Mouse (Mus musculus) neural tube, embryonic 11.5 days (tissue): ENCODE results near the gene Iqck. TPM values are rescaled to one million over a fixed set of nuclear protein-coding genes. Genes with fewer than 3 reads are reported as not detected.

Experiments
- ATAC-seq: fragments of 200-750 bp; cut with Nextera tagmentation; 2 replicates; pipeline ENCODE4 v1.8.0; 2017; ENCODE audit warnings: moderate number of reproducible peaks, mild to moderate bottlenecking, moderate TSS enrichment, moderate library complexity; ENCODE audit not compliant: insufficient read depth, low FRiP score, low TSS enrichment
- DNase-seq: peaks from one replicate; pipeline ENCODE4 v3.0.0-alpha.2; 2015; ENCODE audit warnings: low spot score
- H3K27ac ChIP-seq: fragments of 300-500 bp; sonication (generic); 2 replicates; pipeline ENCODE4 v1.5.1; 2014; ENCODE audit warnings: low read depth, mild to moderate bottlenecking, low read length
- H3K27me3 ChIP-seq: fragments of 300-500 bp; sonication (generic); 2 replicates; pipeline ENCODE4 v1.6.1; 2014; ENCODE audit warnings: mild to moderate bottlenecking, low read length, mixed read lengths; ENCODE audit not compliant: control insufficient read depth, insufficient read depth
- H3K36me3 ChIP-seq: fragments of 300-500 bp; sonication (generic); 2 replicates; pipeline ENCODE4 v1.6.1; 2014; ENCODE audit warnings: mild to moderate bottlenecking, low read length, moderate library complexity, mixed read lengths; ENCODE audit not compliant: control insufficient read depth, insufficient read depth
- H3K4me1 ChIP-seq: fragments of 300-500 bp; sonication (generic); 2 replicates; pipeline ENCODE4 v1.6.1; 2014; ENCODE audit warnings: low read length, mixed read lengths; ENCODE audit not compliant: control insufficient read depth, insufficient read depth
- H3K4me2 ChIP-seq: fragments of 300-500 bp; sonication (generic); 2 replicates; pipeline ENCODE4 v1.6.1; 2014; ENCODE audit warnings: low read depth, mild to moderate bottlenecking, moderate library complexity
- H3K4me3 ChIP-seq: fragments of 300-500 bp; sonication (generic); 2 replicates; pipeline ENCODE4 v1.5.1; 2014; ENCODE audit warnings: low read depth, low read length
- H3K9ac ChIP-seq: fragments of 300-500 bp; sonication (generic); 2 replicates; pipeline ENCODE4 v1.6.1; 2014; ENCODE audit warnings: mild to moderate bottlenecking, low read length
- H3K9me3 ChIP-seq: fragments of 300-500 bp; sonication (generic); 2 replicates; pipeline ENCODE4 v1.6.1; 2016; ENCODE audit warnings: low read length; ENCODE audit not compliant: control insufficient read depth
- WGBS: fragments of 180-500 bp; shearing (Covaris S2); extraction: QIAGEN DNeasy Blood & Tissue Kit; methylation state at CpG from one replicate; pipeline ENCODE4 v1.1.7; 2014; 5-methylcytosine and 5-hydroxymethylcytosine counted together
- polyA plus RNA-seq: library from polyadenylated mRNA; unstranded; fragments of >200 nt; fragmentation: Nextera tagmentation; extraction: Ambion mirVana; gene quantifications from 2 replicates; pipeline ENCODE4 v1.2.1, GENCODE M21; 2014

Iqck gene
- polyA plus RNA-seq, 1 experiment from 2014 or later, result 2.9 TPM

DNA sequence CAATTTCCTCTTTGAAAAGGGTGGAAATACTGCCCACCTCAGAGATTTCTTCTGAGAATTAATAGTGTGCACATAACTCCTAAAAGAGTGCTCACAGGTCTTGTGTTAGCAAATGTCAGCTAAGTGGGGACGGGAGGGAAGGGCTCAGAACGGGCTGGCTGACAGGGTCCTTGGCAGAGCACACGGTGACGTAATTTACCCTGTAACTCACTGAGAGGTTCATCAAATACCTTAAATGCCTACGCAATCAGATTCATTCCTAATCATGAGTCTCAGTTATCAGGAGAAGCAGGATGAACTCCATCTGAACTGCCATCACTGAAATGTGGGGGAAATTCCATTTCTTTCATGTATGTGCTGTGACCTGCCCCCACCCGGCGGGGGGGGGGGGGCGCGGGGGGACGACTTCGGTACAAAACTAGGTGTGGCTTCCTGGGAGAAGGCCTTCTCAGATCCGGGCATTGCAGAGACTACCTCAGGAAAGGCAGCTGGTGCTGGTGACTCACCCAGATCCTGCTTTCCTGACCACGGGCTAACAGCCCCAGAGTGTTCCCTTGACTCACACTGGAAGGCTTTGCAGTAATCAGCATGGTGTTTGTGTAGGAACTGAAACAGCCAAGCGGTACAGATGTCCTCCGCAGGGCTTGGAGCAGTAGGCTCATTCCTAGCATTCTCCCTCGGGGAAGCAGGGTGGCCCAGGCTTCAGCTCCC is 74.2 kb downstream of the Iqck start:
- 41% methylated on average over 16 of the region's 16 CpGs for WGBS
- H3K36me3 ChIP-seq, result no peaks in the 10 kb centered on the region
- no peak overlapping the region for H3K9ac ChIP-seq
- no peak for ATAC-seq
- H3K27ac ChIP-seq, result no peak overlapping the region
- H3K9me3 ChIP-seq, result no peaks in the 10 kb centered on the region
- no peak for DNase-seq
- no peak overlapping the region for H3K4me3 ChIP-seq
- H3K27me3 ChIP-seq, result no peaks in the 10 kb centered on the region
- H3K4me1 ChIP-seq, result no peaks in the 10 kb centered on the region
- H3K4me2 ChIP-seq, result no peak overlapping the region

DNA sequence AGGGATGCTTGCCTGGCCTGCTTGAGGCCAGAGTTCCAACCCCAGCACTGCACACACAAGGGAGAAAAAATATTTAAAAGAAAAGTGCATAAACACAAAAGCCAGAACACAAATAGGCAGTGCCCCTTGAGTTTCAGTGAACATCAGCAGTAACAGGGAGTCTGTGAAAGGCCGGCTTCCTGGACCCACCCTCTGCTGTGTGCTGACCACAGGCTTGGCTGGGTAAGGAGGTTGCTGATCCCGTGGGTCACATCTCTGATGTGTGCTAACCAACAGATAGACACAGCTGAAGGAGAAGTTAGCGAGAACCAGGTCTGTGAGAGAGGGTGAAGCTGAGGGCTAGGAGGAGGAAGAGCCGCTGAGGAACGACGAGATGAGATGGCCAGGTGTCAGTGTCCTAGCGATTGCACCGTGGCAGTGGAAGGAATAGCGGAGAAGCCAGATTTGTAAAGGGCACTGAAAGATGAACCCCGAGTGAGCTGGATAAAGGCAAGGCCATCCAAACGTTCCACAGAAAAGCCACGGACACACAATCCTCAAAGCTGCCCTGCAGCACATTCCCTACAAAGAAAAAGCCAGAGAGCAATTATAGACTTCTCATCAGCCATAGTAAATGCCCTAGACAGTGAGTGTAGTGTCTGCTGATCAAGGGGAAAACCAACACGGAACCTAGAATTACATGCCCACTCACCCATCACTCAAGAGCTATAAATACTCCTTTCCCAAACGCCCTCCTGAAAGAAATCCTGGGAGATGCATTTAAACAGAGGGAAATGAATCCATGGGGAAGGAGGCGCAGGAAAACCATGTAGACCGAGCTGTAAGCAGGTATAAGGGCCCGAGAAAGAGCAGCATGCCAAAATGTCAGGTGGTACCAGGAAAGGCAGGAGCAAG is 76.2 kb downstream of the Iqck start:
- WGBS, result 83% methylated on average over 17 of the region's 17 CpGs
- ATAC-seq, result no peak
- H3K27ac ChIP-seq, result no peak overlapping the region

DNA sequence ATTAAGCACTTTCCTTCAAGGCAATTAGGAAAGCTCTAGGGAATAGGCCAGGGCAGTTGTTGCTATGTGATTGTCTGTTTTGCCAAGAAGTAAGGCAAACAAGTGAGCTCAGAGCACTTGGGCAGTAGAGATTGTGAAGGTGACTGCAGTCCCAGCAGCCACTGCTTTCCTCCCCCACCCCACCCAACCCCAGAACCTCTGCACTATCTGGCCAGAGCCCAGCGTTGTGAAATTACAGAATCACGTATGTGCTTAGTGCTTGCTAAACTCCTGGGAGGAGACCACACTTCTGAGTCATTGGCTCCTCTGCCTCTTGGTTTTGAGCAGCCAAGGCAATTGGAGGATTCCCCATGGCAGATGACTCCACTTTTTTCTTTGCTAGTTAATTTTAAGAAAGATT is 79.8 kb downstream of the Iqck start:
- ATAC-seq (no peak), DNase-seq (no peak)
- H3K36me3 ChIP-seq, result no peaks in the 10 kb centered on the region
- no peak overlapping the region for H3K9ac ChIP-seq
- WGBS, result 68% methylated on average over 2 of the region's 2 CpGs
- H3K9me3 ChIP-seq, result no peaks in the 10 kb centered on the region
- no peak overlapping the region for H3K4me3 ChIP-seq
- H3K4me1 ChIP-seq, result no peaks in the 10 kb centered on the region
- H3K4me2 ChIP-seq, result no peak overlapping the region
- H3K27ac ChIP-seq, result no peak overlapping the region
- H3K27me3 ChIP-seq, result no peaks in the 10 kb centered on the region

More for the DNA sequence above, 76.2 kb downstream of the Iqck start:
- no peak overlapping the region for H3K9ac ChIP-seq
- no peak for DNase-seq
- no peaks in the 10 kb centered on the region for H3K9me3 ChIP-seq
- H3K36me3 ChIP-seq, result no peaks in the 10 kb centered on the region
- no peak overlapping the region for H3K4me2 ChIP-seq
- H3K27me3 ChIP-seq, result no peaks in the 10 kb centered on the region
- H3K4me3 ChIP-seq, result no peak overlapping the region
- H3K4me1 ChIP-seq, result no peaks in the 10 kb centered on the region

- no peaks in the 10 kb centered on the region for H3K36me3 ChIP-seq
- no peaks in the 10 kb centered on the region for H3K4me1 ChIP-seq
- H3K27me3 ChIP-seq, result no peaks in the 10 kb centered on the region
- H3K27ac ChIP-seq, result no peak overlapping the region
- H3K4me3 ChIP-seq, result no peak overlapping the region
- DNase-seq, result no peak
- no peak overlapping the region for H3K4me2 ChIP-seq
- WGBS, result 32% methylated on average over 4 of the region's 4 CpGs
- no peak for ATAC-seq
- H3K9ac ChIP-seq, result no peak overlapping the region
- no peaks in the 10 kb centered on the region for H3K9me3 ChIP-seq
Observed at GRCm38 (mm10) chr7:118936844-118937243, 81.3 kb downstream of the Iqck start.

GRCm38 (mm10) chr7:118937469-118938387 is 82.2 kb downstream of the Iqck start:
- Histone ChIP-seq H3K9me3 (no peaks in the 10 kb centered on the region), H3K27me3 (no peaks in the 10 kb centered on the region), H3K4me2 (no peak overlapping the region), H3K27ac (no peak overlapping the region), H3K4me3 (no peak overlapping the region), H3K36me3 (no peaks in the 10 kb centered on the region), H3K9ac (no peak overlapping the region), H3K4me1 (no peaks in the 10 kb centered on the region)
- no peak for DNase-seq
- WGBS, result 76% methylated on average over 11 of the region's 11 CpGs
- ATAC-seq, result no peak

DNA sequence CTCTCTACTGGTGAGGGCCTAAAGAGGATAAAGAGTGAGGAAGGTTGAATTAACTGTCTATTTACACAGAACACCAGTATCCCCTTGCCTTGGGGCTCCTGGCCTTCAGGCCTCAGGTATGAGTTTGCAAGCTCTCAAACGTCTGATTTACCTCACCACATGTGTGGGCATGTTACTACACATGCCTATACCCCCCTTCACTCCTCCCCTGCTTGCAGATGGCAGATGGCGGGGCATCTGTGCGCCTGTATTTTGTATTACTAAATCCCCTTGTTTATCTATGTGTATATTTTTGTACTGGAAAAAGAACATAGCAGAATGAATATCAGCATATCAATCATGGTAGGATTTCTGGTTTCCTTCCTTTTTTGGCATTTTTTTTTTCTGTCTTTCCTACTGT is 86.7 kb downstream of the Iqck start:
- DNase-seq, result no peak
- Histone ChIP-seq H3K36me3 (no peaks in the 10 kb centered on the region), H3K9ac (no peak overlapping the region), H3K27me3 (no peaks in the 10 kb centered on the region), H3K9me3 (no peaks in the 10 kb centered on the region), H3K27ac (no peak overlapping the region), H3K4me1 (peaks cover 3% of the 10 kb centered on the region; the same call in 1 of the 2 replicates), H3K4me3 (no peak overlapping the region), H3K4me2 (no peak overlapping the region)
- 81% methylated on average over 3 of the region's 3 CpGs for WGBS
- ATAC-seq, result no peak

GRCm38 (mm10) chr7:118943170-118943569 is 87.6 kb downstream of the Iqck start:
- no peak overlapping the region for H3K4me2 ChIP-seq
- no peak overlapping the region for H3K4me3 ChIP-seq
- no peaks in the 10 kb centered on the region for H3K9me3 ChIP-seq
- no peaks in the 10 kb centered on the region for H3K36me3 ChIP-seq
- H3K27ac ChIP-seq, result no peak overlapping the region
- WGBS, result 29% methylated on average over 7 of the region's 7 CpGs
- peaks cover 3% of the 10 kb centered on the region; the same call in 1 of the 2 replicates for H3K4me1 ChIP-seq
- no peaks in the 10 kb centered on the region for H3K27me3 ChIP-seq
- DNase-seq (peak; percentile 14), ATAC-seq (no peak)
- no peak overlapping the region for H3K9ac ChIP-seq

DNA sequence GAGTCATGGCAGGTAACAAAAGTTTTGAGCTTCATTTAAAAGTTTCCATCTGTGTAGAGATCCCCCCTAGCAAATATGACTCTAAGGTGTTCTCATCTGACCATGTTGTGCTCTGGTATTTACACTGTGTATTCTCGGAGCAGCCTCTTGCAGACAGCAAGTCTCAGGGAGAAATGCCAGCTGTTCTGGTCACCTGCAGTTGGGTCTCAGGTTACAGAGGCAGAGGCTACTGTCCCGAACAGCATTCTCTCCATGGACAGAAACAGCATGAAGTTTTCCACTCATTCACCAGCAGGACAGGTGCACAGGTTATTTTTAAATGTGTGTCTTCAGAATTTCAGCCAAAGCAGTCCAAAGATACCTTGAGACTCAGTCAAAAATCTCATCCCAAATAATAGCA is 89.3 kb downstream of the Iqck start:
- DNase-seq (no peak), ATAC-seq (no peak)
- Histone ChIP-seq H3K4me3 (no peak overlapping the region), H3K36me3 (no peaks in the 10 kb centered on the region), H3K4me2 (no peak overlapping the region), H3K9me3 (no peaks in the 10 kb centered on the region), H3K9ac (no peak overlapping the region), H3K4me1 (peaks cover 3% of the 10 kb centered on the region; the same call in 1 of the 2 replicates), H3K27me3 (no peaks in the 10 kb centered on the region), H3K27ac (no peak overlapping the region)
- 38% methylated on average over 2 of the region's 2 CpGs for WGBS
